Mouse (Mus musculus) telencephalon, adult 2 months (tissue): ENCODE data around the gene Rnf208.
"Not testable (repeated sequence)": the region's sequence is repeated elsewhere in the genome, so short reads cannot be mapped to it uniquely, and the experiment has no call there.

Experiments used
- DNase-seq: peaks from one replicate; pipeline ENCODE4 v3.0.0-alpha.2; 2011; ENCODE audit warnings: low read depth, low spot score

The Rnf208 gene

DNA sequence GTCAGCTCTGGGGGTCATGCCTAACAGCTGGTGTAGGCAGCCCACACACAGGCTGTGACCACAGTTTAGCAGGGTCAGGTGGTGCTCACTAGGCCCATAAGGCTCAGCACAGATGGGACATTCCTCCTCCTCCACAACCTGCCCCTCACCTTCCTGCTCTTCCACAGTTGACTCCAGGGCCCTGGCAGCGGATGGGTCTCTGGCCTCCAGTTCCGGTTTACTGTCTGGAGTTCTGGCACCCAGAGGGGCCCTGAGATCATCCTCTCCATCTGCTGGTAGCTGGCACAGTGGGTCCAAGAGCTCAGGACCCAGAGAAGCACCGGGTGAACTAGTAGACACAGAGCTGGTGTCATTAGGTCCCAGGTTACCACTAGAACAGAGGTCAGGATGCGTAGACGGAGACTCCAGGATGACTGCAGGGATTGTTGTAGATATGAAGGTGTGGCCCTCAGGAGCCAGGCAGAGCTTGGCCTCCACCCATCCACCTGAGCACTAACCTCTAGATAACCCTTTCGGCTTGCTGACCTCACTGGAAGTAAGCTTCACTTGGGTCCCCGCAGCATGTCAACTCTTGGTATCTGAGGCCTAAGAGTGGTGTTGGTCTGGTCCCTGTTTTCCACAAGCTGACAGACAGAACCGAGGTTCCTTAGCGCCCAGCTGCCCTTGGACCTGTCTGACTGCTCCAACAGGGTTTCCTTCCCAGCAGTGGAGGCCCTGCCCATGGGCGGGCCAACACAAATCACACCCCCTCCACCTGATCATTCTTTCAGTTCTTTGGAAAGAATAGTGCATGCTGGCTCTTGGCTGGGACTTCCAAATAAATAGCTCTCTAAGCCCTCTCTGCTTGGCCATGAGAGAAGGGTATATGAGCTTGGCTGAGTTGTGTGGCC, 4.4 kb downstream of the Rnf208 start, which contains the start of gene AL732309.1:
Gene AL732309.1 (minus strand): TSS at position 681 of the 890 bp plus-strand sequence.
- no peak for DNase-seq

DNA sequence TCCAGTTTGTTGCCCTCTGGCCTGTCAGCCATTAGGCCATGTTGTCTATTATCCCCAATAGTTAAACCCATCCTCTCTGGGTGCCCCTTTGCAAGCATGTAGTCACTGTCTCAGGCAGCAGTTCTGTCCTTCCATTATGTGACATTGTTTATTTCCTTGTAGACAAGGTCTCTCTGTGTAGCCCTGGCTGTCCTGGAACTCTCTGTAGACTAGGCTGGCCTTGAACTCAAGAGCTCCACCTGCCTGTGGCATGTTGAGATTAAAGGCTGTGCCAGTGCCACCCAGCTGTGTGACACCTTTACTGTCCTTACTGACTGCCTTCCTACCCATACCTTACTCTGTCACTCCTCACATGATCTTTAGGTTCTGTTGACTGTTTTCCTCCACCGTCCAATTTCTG, 10.3 kb downstream of the Rnf208 start:
- no peak for DNase-seq

DNA sequence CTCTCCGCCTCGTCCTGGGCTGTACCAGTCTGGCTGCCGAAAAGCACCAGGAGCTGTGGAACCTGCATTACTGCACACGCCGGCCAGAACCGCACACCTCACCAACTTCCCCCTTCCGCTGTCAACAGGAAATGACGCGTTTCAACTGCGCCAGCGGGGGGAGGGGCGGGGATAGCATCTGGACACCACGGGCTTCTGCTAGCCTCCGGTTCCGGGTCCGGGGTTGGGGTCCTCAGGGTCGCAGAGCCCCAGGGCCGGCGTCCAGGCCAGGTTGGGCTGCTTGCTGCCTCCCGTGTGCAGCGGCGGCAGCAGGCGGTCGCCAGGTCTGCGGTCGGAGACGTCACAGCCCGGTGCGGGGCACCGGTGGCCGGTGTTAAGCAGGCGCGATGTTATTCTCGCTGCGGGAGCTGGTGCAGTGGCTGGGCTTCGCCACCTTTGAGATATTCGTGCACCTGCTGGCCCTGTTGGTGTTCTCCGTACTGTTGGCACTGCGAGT, 13.3 kb downstream of the Rnf208 start, which contains the start of gene Tmem203:
Gene Tmem203 (plus strand): TSS at position 156 of the 496 bp plus-strand sequence.
- DNase-seq: peak; percentile 73

DNA sequence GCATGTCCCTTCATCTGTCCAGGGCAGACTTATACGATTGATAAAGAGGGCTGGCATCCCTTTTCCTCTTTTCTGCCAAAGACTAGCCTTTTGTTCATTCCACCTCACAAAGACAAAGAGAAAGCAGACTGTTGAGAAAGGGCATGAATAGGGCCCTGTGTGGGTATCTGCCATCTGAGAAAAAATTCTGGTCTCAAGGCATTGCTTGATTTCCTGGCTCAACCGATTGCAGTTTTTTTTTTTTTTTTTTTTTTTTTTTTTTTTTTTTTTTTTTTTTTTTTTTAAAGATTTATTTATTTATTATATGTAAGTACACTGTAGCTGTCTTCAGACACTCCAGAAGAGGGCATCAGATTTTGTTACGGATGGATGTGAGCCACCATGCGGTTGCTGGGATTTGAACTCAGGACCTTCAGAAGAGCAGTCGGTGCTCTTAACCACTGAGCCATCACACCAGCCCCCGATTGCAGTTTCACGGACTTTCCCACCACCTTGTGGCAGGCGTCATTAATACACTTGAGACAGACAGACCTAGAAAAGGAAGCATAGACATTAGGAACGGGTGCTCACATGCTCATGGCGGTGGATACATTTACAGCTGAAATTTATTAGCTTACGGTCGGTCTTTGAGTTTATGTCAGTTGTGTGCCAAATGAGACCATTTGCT, 14.5 kb downstream of the Rnf208 start:
- DNase-seq: not testable (repeated sequence)

DNA sequence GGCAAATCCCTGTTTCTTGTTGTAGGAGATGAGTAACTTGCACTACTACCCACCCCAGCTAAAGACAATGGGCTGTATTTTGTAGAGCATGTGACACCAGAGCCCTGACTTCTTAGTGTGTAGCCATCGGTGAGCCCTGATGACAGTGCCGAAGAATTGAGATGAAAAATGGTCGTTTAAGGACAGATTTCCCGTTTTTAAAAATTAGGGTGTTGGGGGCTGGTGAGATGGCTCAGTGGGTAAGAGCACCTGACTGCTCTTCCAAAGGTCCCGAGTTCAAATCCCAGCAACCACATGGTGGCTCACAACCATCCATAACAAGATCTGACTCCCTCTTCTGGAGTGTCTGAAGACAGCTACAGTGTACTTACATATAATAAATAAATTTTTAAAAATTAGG, 15.2 kb downstream of the Rnf208 start:
- not testable (repeated sequence) for DNase-seq

DNA sequence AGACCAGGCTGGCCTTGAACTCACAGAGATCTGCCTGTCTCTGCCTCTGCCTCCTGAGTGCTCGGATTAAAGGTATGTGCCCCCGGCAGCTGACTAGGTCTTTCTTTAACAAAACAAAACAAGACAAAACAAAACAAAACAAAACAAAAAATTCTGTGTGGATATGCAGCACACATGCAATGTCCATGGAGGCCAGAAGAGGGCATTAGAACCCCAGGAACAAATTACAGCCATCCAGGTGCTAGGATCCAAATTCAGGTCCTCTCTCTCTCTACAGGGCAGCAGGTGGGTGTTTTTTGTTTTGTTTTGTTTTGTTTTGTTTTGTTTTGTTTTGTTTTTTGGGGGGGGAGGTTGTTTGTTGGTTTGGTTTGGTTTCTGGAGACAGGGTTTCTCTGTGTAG, 16.8 kb downstream of the Rnf208 start:
- no peak for DNase-seq

DNA sequence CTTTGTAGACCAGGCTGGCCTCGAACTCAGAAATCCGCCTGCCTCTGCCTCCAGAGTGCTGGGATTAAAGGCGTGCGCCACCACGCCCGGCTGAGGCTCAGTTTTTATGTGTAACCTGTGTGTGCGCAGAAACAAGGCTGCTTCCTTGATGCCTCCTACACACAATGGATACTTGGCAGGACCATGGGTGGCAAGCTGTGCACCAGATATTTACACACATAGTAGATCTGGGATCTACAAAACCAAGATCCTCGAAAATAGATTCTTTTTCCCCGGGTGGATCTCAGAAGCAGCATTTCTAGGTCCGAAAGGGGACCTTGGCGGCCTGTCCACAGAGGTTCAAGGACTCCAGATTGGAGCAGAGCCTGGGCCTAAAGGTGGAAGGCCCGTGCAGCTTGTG, 19.8 kb downstream of the Rnf208 start:
- peak; percentile 53 for DNase-seq

DNA sequence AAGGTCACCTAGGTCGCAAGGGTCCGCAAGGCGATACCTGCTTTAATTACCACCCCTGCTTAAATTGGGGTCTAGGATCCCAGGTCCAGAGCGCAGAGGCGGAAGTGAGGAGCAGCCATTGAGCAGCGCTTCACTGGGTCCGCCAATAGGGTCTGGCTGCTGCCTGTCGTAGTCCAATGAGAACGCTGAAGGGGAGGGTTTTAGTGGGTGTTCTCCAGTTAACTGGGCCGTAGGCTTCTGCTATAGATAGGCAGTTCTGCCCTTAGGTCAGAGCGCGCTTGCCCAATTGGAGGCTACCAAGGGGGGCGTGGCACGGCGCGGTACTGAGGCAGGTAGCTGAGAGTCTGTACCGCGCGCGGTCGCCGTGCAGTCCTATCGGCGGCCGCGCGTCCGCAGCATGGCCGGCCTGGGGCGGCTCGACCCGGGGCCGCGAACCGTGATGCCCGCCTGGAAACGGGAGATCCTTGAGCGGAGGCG, 20.3 kb downstream of the Rnf208 start, which contains the start of gene Tprn:
Gene Tprn (plus strand): TSS at position 328 of the 477 bp plus-strand sequence.
- peak; percentile 99 for DNase-seq

DNA sequence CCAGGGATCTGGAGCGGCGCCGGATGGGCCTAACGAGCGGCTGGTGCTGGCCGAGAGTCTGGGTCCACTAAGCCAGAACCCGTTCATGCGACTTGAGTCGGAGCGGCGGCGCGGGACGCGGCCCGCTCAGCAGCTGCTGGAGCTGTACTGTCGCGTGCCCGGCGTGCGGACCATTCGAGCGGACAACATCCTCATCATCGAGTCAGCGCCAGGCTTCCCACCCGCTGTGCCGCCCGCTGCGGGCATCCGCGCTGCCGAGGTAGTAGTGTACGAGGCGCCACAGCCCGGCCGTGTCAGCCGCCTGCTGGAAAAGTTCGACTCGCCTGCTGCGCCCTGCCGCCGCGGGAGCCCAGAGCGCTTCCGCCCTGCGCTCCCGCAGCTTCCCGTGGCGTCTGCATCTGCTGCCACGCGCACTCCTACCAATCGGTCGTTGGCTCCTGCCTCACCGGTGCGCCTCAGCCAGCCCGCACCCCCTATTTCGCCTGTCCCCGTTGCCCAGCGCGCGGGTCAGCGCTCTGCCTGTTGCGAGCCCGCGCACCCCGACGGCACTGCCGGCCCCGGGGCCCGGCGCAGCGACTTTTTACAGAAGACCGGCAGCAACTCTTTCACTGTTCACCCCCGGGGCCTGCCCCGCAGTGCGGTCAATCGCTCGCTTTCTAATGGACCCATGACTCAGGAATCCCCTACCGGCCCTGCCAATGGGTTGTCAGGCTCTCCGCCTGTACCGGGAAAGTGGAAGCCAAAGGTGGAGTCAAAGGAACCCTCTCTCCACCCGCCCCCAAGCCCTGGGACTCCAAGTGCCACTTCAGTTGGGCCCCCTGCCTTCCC, 21.0 kb downstream of the Rnf208 start:
- no peak for DNase-seq

DNA sequence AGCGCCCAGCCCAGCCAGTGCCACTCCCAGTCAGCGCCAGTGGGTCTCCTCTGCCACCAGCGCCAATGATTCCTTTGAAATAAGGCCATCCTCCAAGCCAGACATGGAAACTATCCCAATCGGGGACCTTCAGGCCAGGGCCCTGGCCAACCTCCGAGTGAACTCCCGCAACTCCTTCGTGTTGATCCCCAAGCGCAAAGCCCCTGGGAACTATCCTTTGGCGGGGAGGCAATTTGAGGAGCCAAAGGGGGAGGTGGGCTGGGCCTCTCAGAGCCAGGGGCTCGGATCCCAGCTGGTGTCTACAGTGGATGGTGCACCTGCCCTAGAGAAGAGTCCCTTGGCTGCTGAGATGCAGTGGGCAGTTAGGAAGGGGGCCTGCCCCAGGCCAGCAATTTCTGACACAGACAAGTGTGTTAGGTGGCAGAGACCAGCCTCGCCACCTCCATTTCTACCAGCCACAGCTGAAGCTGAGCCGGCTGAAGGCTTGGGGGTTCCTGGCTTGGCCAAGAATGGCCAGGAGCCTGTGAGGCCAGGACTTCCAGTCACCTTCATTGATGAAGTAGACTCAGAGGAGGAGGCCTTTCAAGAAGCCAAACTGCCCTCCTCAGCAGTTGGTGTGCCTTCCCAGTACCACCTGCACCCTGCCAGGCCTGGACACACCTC, 21.7 kb downstream of the Rnf208 start:
- no peak for DNase-seq

DNA sequence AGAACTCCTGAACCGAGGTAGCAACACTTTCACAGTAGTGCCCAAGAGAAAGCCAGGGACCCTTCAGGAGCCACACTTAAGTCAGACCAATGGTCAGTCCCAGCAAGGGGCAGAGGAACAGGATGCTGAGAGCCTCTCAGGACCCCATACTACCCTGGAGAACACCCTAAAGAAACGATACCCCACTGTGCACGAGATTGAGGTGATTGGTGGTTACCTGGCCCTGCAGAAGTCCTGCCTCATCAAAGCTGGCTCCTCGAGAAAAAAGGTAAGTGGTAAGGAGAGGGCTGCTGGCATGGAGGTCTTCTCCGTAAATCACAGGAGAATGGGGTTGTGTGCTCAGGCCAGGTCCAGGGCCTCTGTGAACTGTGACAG, 22.2 kb downstream of the Rnf208 start:
- no peak for DNase-seq

DNA sequence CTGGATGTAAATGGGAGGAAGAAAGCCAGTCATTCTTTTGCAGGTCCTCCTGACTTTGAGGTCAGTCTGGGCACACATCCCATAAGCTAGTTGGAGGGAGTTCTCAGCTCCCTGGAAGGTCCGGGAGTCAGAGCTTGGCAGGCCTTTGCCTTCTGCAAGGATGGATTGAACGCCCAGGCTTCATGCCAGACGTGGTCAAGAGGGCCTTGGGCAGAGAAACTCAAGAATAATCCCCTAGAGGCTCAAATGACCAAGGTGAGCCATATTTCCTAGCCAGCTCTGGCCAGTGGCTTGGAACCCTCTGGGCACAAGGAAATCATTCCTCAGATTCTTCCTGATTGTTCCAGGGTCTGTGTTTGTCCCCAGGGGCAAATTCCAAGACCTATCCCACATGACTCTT, 22.8 kb downstream of the Rnf208 start:
- DNase-seq: no peak

DNA sequence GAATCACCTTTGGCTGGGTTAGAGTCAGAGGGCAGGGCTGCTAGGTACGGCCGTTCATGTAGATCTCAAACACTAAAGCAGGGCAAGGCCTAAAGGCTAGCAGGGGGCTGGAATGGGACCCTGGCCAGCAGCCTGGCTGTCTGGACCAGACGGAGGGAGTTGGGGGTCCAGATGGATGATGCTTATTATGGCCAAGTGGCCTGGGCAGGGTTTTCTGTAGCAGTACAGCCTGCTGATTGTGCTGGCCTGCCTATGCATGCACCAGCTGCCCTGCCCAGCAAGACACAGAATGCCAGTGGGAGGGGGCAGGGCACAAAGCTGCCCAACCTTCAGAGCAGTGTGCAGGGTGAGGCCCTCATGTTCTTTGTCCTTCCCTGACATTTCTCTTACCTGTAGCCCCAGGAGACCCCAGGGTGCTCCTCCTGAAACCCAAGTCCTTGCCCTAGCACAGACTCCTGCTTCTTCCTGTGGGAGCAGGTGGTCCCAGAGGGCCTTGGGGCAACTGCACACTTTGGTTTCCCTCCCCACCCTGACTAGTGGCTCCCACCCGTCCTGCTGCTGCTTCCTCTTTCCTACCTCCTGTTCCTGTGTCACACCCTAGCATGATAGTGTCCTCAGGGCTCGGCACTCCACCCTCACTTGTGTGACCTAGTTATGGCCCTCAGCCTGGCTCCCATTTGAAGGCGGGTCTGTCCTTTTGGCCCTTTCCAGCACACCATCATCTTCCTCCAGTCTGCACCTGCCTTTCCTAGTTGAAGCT, 24.0 kb downstream of the Rnf208 start:
- DNase-seq: no peak

DNA sequence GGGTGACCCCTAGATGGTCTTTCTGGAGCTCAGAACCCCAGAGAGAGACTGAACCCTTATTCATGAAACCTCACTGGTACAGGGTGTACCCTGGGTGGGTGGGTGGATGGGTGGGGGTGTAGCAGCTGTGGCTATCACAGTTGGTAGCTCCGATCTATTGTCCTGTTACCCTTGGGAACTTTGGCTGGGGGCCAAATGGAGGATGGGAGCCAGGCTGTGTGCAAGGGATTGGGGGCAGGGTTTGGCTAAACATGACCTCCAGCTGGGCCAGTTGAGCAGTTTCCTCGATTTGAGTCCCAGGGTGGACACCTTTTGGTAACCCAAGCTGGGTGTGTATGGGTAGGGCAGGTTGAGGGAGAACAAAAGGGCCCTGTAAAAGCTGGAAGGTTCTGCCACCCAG, 24.7 kb downstream of the Rnf208 start:
- DNase-seq: peak; percentile 62

DNA sequence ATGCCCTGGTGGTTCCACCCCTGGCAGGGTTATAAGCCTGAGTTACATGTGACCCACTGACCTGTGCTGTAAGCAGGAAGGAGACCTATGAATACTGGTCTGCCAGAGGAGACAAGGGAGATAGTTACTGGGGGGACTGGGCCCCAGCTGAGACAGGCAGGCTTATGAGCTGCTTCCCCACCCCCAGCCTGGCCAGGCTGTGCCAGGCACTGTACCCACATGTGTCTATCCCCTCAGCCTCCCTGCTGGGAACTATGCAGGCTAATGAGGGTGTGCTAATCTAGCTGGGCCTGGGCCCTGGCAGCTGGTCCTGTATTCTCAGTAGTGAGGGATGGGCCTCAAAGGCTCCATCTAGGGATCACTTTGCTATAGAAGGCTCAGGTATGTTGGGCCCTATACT, 25.2 kb downstream of the Rnf208 start:
- DNase-seq: peak; percentile 62

DNA sequence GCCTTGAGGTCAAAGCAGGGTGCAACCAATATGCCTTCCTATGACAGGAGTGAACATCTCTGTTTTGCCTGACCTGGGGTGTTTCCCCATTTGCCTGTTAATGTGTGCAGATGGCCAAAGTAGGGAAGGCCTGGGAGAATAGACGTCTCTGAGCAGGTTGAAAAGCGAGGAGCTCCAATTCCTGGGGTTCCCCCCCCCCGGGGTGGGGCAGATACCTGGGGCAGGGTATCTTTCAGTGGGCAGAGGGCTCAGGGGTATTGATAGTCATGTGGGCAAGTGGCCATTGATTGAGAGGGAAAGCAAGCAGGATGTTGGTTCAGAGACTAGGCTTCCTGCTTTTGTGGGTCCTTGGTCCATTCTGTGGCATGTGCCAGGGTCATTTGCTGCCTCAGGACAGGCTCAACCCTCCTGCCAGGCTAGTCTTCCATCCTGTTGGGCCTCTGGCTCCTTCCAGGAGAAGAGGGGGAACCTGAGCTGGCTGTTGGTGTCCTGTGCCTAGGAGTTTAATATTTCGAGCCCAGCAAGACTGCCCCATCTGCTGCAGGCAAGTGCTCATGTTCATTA, 25.8 kb downstream of the Rnf208 start:
- no peak for DNase-seq

DNA sequence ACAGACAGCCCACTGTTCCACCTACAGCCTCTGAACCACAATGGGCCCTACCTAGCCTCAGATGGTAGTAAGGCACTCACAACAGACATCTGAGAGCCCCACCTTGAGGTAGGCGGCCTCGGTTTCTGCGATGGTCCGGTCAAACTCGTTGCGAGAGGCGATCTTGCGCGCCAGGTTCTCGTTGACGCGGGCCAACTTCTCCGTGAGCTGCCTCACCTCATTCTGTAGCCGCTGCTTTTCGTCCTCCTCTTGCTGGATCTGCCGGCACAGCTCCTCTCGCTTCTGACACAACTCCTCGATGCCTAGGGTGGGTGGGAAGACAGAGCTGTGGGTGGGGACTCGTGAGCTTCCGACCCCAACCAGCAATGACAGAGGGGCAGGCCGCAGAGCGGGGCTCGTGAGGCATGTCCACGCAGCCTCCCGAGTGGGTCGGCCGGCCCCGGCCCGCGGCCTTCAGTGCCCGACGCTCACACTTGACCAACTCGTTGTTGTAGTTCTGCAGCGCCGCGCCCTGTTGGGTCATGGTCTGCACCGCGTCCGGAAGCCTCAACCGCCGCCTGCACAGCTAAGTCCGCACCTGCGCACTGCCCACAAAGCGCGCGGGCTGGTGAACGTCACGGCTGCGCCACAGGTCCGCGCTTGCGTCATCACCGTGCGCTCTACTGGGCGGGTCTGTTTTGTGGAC, 29.9 kb downstream of the Rnf208 start, which contains the start of the genes Ssna1 and Anapc2:
Gene Ssna1 (minus strand): TSS at position 612 of the 685 bp plus-strand sequence.
Gene Anapc2 (plus strand): TSS at position 652 of the 685 bp plus-strand sequence.
- DNase-seq: peak; percentile 91

DNA sequence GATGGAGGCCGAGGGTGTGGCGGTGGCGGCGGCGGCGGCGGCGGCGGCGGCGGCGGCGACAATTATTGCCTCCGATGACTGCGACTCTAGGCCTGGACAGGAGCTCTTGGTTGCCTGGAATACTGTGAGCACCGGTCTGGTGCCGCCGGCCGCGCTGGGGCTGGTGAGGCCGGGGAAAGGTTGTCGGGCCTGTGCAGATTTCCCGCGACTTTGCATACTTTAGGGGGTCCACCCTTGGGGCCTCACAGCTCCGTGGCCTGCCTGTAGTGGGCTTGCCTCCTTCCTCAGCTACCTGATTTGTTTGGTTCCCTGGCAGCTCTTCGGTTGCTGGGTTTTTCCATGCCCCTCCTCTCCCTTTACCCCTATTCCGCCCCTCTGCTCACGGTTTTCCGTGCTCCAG, 30.5 kb downstream of the Rnf208 start:
- no peak for DNase-seq

DNA sequence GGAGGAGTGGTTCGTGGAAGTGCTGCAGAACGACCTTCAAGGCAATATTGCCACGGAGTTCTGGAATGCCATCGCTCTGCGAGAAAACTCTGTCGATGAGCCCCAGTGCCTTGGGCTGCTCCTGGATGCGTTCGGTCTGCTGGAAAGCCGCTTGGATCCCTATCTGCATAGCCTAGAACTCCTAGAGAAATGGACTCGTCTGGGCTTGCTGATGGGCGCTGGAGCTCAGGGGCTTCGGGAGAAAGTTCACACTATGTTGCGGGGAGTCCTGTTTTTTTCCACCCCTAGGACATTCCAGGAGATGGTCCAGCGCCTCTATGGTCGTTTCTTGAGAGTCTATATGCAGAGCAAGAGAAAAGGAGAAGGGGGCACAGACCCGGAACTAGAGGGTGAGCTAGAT, 31.0 kb downstream of the Rnf208 start:
- no peak for DNase-seq
